Comparison of ENCODE assay signal across 26 mouse cellular contexts in the genomic region with DNA sequence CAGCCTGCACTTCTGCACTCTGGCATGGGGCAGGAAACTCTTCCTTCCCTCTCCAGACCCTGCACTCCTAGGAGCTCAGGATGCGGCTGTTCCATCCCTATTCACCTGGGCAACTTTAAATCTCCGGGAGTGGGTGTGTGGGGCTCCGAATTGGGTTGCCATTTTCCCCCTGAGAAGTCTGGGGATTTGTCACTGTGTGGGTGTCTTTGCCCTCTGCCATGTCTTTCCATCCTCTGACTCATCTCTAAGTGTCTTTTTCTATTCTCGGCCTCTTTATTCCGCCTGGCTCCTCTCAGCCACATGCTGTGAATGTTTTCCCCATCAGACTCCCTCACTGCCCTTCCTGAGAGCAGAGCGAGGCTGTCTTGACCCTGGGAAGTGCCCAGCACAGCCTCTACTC.
DNase-seq lines count a peak whose midpoint lies in the region; ATAC-seq and TF ChIP-seq lines count a peak whose summit lies in the region.
"Had no signal": no experiment of that assay in that cellular context is flagged by ENCODE, and none has a peak within 500 bp of the region (broad histone marks: within the 10 kb centered on the region; RNA-seq: fewer than 3 reads in every experiment).

No protein-coding gene starts in this region.

- no peak for DNase-seq in frontal cortex, postnatal 14 days (ENCODE audit: low spot score in 2 of 2)
- DNase-seq in midbrain, embryonic 11.5 days (ENCODE audit: low spot score, missing footprints): peak; percentile 17
- peak; percentile 35 for DNase-seq in Muller cell, postnatal 12 days (ENCODE audit: inconsistent ontology term)
- no peak for DNase-seq in testis, postnatal 14 days (ENCODE audit: low spot score)
- DNase-seq in left cerebral cortex, adult 8-10 months (ENCODE audit: low spot score in 2 of 2): no peak
- DNase-seq: adrenal gland, adult 8-10 months; adrenal gland, postnatal 14 days; adrenal gland, postnatal 36 days; B cell, adult 2 months; cerebellum, adult 11 months; cerebellum, adult 18-20 months; cerebellum, adult 8-10 months; cerebellum, adult 9-11 months; cerebellum, postnatal 14 days; cerebellum, postnatal 36 days; forebrain, postnatal 0 days had no signal

- H3K9me3 ChIP-seq in midbrain, embryonic 11.5 days (ENCODE audit: control insufficient read depth, low read length): no peaks in the 10 kb centered on the region
- H3K9me3 ChIP-seq in midbrain, embryonic 15.5 days: no peaks in the 10 kb centered on the region
- H3K9me3 ChIP-seq: embryonic facial prominence, embryonic 10.5 days; embryonic facial prominence, embryonic 12.5 days; forebrain, embryonic 13.5 days; forebrain, embryonic 15.5 days had no signal

- ATAC-seq in frontal cortex, adult (ENCODE audit: low TSS enrichment): peak; percentile 64
- ATAC-seq in midbrain, embryonic 11.5 days (ENCODE audit: low FRiP score): no peak
- ATAC-seq in midbrain, embryonic 15.5 days (replicated peaks): no peak
- ATAC-seq: CD4-positive, CD25-positive, alpha-beta regulatory T cell, adult 4 months; forebrain, embryonic 13.5 days; forebrain, embryonic 15.5 days; forebrain, postnatal 0 days had no signal

- H3K27ac ChIP-seq in midbrain, embryonic 11.5 days (ENCODE audit: low read depth, low read length): no peak overlapping the region
- H3K27ac ChIP-seq in midbrain, embryonic 15.5 days: no peak overlapping the region
- H3K27ac ChIP-seq in cortical plate, adult 2 months (ENCODE audit: insufficient read depth, low read length): 0 out of 2 replicates have a peak overlapping the region, but pooled peaks have one; percentile 14
- H3K27ac ChIP-seq: embryonic facial prominence, embryonic 10.5 days; embryonic facial prominence, embryonic 12.5 days; forebrain, embryonic 13.5 days; forebrain, embryonic 15.5 days had no signal

- no peak overlapping the region for H3K4me3 ChIP-seq in midbrain, embryonic 11.5 days (ENCODE audit: low read depth, low read length)
- no peak overlapping the region for H3K4me3 ChIP-seq in midbrain, embryonic 15.5 days
- no peak overlapping the region for H3K4me3 ChIP-seq in cortical plate, adult 2 months (ENCODE audit: insufficient read depth, low read length)
- H3K4me3 ChIP-seq: embryonic facial prominence, embryonic 10.5 days; embryonic facial prominence, embryonic 12.5 days; forebrain, embryonic 13.5 days; forebrain, embryonic 15.5 days had no signal

- 38% methylated on average over 6 of the region's 6 CpGs for WGBS in midbrain, embryonic 11.5 days
- WGBS in midbrain, embryonic 15.5 days: 62% methylated on average over 6 of the region's 6 CpGs

- no peak for TF ChIP-seq POLR2A in cortical plate, adult 2 months (IDR thresholded peaks at IDR 0.05; ENCODE audit: extremely low read depth, insufficient read depth, low read length)

- peaks cover 13% of the 10 kb centered on the region for H3K4me1 ChIP-seq in midbrain, embryonic 11.5 days (ENCODE audit: control insufficient read depth, insufficient read depth, low read length)
- H3K4me1 ChIP-seq in midbrain, embryonic 15.5 days: 0 out of 2 replicates have a peak, but pooled peaks cover 6% of the 10 kb centered on the region
- H3K4me1 ChIP-seq in cortical plate, adult 2 months (ENCODE audit: control insufficient read depth, insufficient read depth, low read length): no peaks in the 10 kb centered on the region
- H3K4me1 ChIP-seq: embryonic facial prominence, embryonic 12.5 days; forebrain, embryonic 15.5 days had no signal

- H3K27me3 ChIP-seq in midbrain, embryonic 11.5 days (ENCODE audit: control insufficient read depth, insufficient read depth, low read length): no peaks in the 10 kb centered on the region
- no peaks in the 10 kb centered on the region for H3K27me3 ChIP-seq in midbrain, embryonic 15.5 days (replicated peaks)
- H3K27me3 ChIP-seq: CH12.LX; forebrain, embryonic 15.5 days had no signal

- H3K36me3 ChIP-seq in midbrain, embryonic 11.5 days (ENCODE audit: control insufficient read depth, insufficient read depth, low read length): no peaks in the 10 kb centered on the region
- H3K36me3 ChIP-seq in midbrain, embryonic 15.5 days (replicated peaks): no peaks in the 10 kb centered on the region
- H3K36me3 ChIP-seq: embryonic facial prominence, embryonic 10.5 days; embryonic facial prominence, embryonic 12.5 days; forebrain, embryonic 15.5 days; G1E had no signal

- no peak overlapping the region for H3K9ac ChIP-seq in midbrain, embryonic 11.5 days (ENCODE audit: low read length)
- no peak overlapping the region for H3K9ac ChIP-seq in midbrain, embryonic 15.5 days
- H3K9ac ChIP-seq: embryonic facial prominence, embryonic 12.5 days; forebrain, embryonic 13.5 days; forebrain, embryonic 15.5 days; forebrain, postnatal 0 days had no signal

- TF ChIP-seq CTCF in cortical plate, adult 2 months (IDR thresholded peaks at IDR 0.05; ENCODE audit: extremely low read depth, insufficient read depth, low read length): no peak

- H3K4me2 ChIP-seq in midbrain, embryonic 11.5 days: no peak overlapping the region
- no peak overlapping the region for H3K4me2 ChIP-seq in midbrain, embryonic 15.5 days
- H3K4me2 ChIP-seq: embryonic facial prominence, embryonic 12.5 days; forebrain, embryonic 13.5 days; forebrain, embryonic 15.5 days had no signal

Comparison
In these comparisons a context has a peak if more than half of its experiments do, and no peak if none do; other contexts are left out.
1. DNase-seq: peak in midbrain, embryonic 11.5 days (single experiment) and Muller cell, postnatal 12 days (single experiment); none in frontal cortex, postnatal 14 days (0 of 2), testis, postnatal 14 days (single experiment) and left cerebral cortex, adult 8-10 months (0 of 2).